Mouse (Mus musculus) right cerebral cortex, postnatal 36 days (tissue): ENCODE data around the gene Dock7.

Experiments
- DNase-seq, 2 experiments: peaks; one replicate each; pipeline ENCODE4 v3.0.0; 2022; ENCODE audit warnings: low spot score in 2 of 2, mixed read lengths in 1 of 2

Gene Dock7

DNA sequence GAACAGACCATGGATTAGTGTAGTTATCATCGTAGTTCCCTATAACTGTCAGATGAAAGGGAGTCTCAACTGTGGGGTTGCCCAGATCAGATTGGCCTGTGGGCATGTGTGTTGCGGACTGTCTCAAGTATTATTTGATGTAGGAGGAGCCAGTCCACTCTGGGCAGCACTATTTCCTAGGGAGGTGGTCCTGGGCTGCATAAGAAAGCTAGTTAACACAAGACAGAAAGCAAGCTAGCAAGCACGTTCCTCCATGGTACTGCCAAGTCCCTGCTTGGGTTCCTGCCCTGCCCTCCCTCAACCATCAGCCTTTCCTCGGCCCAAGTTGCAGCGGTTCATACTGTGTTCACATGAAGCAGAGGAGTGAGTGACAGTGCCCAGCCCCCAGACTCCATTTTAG lies 210.5 kb downstream of the Dock7 start:
- DNase-seq, result no peak

DNA sequence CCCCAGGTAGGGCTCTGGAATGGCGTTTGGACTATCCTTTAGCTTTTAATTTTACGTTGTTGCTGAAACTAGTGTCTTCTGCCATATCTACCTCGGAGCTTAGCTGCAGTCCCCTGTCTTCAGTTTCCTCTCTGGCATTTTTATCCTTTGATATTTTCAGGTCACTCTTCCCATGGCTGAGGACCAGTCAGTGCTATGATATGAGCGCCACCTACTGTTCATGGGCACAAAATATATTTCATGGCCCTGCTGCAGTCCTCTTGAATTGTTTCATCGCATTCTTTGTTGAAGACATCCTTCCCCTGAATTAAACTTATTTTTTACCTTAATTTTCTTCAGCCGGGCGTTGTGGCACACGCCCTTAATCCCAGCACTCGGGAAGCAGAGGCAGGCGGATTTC lies 233.6 kb downstream of the Dock7 start:
- DNase-seq, result peak in 1 of 2 experiments; percentile 7
